Mouse (Mus musculus) gastrocnemius, postnatal 4 days (tissue): ENCODE measurements around the gene Lsmem1. TPM values are rescaled to one million over a fixed set of nuclear protein-coding genes. Genes with fewer than 3 reads are reported as not detected.

Experiments
- DNase-seq, 2 experiments: peaks; one replicate each; pipeline ENCODE4 v3.0.0; 2021 to 2022; ENCODE audit warnings: low spot score in 2 of 2, mixed read lengths in 2 of 2
- microRNA-seq: library from miRNA; unstranded; fragments of <30 nt; microRNA quantifications from one replicate; pipeline ENCODE4 v1.2.0, GENCODE M21; 2021
- total RNA-seq, 2 experiments: library from RNA; stranded (reverse); gene quantifications; 2 replicates each; pipeline ENCODE4 v1.2.3; 2021

Gene Lsmem1
- total RNA-seq, 2 experiments from 2014 or later = 30.7 to 34.1 TPM

GRCm38 (mm10) chr12:40146510-40146909, 52.8 kb downstream of the Lsmem1 start:
- DNase-seq = no peak

GRCm38 (mm10) chr12:40140706-40141105, 58.6 kb downstream of the Lsmem1 start:
- DNase-seq = no peak

- DNase-seq = no peak
Observed at GRCm38 (mm10) chr12:40139484-40140245, 59.6 kb downstream of the Lsmem1 start.

- DNase-seq = no peak
Observed at GRCm38 (mm10) chr12:40134529-40134928, 64.8 kb downstream of the Lsmem1 start.

- DNase-seq = peak in 1 of 2 experiments; percentile 10
Observed at GRCm38 (mm10) chr12:40133573-40134271, 65.6 kb downstream of the Lsmem1 start, which contains the start of gene Scin. TSS of gene Scin (minus strand) at chr12:40134228.

GRCm38 (mm10) chr12:40133194-40133572, 66.1 kb downstream of the Lsmem1 start:
- no peak for DNase-seq

Small RNAs within 50 kb of the gene (microRNA-seq; reads per million reads assigned to microRNA genes)
- gene Mir1938 = not detected

Other genes with a start within 250 kb of the Lsmem1 start
- gene Arl4a, start 161.5 kb downstream of the Lsmem1 start, total RNA-seq = 10 to 100 TPM; 30.2 to 31.2 TPM
- gene Scin, start 65.3 kb downstream of the Lsmem1 start, total RNA-seq = under 1 TPM; 0.34 to 0.49 TPM
- 100 to 1,000 TPM in 1 of 2 experiments, 10 to 100 TPM in 1; 81.3 to 107 TPM for gene Ifrd1, start 49.0 kb upstream of the Lsmem1 start, total RNA-seq
- gene Zfp277, start 246.4 kb upstream of the Lsmem1 start, total RNA-seq = 10 to 100 TPM; 14.8 to 17.9 TPM
- gene Dock4, start 246.5 kb upstream of the Lsmem1 start, total RNA-seq = 10 to 100 TPM; 20.7 to 23.4 TPM